Mouse (Mus musculus) thymus, adult 2 months (tissue): Measurements from ENCODE around the gene Nms.

ENCODE experiments used
- CTCF ChIP-seq: fragments of 200-500 bp; IDR thresholded peaks from 2 replicates; pipeline ENCODE4 v1.5.1; 2012; ENCODE audit warnings: mild to moderate bottlenecking, control low read depth, low read length, moderate library complexity, borderline replicate concordance; ENCODE audit not compliant: control insufficient read depth, poor library complexity, insufficient read depth; ENCODE audit errors: extremely low read depth
- POLR2A ChIP-seq: fragments of 200-500 bp; IDR thresholded peaks from 2 replicates; pipeline ENCODE4 v1.6.1; 2012; ENCODE audit warnings: mild to moderate bottlenecking, low read length, control low read depth, moderate library complexity; ENCODE audit not compliant: control insufficient read depth, poor library complexity, insufficient read depth; ENCODE audit errors: extremely low read depth

GRCm38 (mm10) chr1:38988357-38988756 is 49.4 kb downstream of the Nms start:
- TF ChIP-seq POLR2A = no peak
- TF ChIP-seq CTCF = no peak
